Mouse (Mus musculus): ENCODE measurements around the gene Yipf2.

DNA sequence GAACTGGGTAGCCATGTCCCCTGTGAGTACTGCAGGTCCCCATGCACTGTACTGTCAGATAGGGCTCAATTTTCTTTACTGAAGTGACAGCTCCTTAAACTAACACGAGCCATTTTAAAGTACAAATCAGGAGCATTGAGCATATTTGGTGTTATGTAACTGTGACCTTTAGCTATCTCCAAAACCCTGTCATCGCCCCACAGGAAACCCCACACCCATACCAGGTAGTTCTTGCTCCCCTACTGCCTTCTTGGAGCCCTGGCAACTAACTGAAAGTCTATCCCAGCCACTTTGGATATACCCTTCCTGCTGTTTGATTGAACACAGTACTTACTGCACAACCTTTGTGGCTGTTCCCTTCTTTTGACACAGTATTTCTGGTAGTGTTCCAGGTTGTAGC, 25.6 kb downstream of the Yipf2 start:
- no peak for TF ChIP-seq MAX (IDR thresholded peaks at IDR 0.05)
- no peak for TF ChIP-seq CTCF (IDR thresholded peaks at IDR 0.05; ENCODE audit: control insufficient read depth, insufficient read depth, insufficient read length)
- TF ChIP-seq USF1 (IDR thresholded peaks at IDR 0.05; ENCODE audit: low read depth): no peak
- TF ChIP-seq MYOG (IDR thresholded peaks at IDR 0.05; ENCODE audit: control insufficient read depth, extremely low read depth, insufficient read length): no peak
- no peak for TF ChIP-seq MYOD1 (IDR thresholded peaks at IDR 0.05; ENCODE audit: control insufficient read depth, insufficient read length, low read depth)

All from C2C12 (cell line).